Mouse (Mus musculus): Measurements from ENCODE around the gene Nlrp4b. TPM values are rescaled to one million over a fixed set of nuclear protein-coding genes. Genes with fewer than 3 reads are reported as not detected.
"Not testable (repeated sequence)": the region's sequence is repeated elsewhere in the genome, so short reads cannot be mapped to it uniquely, and the experiment has no call there.

Gene Nlrp4b
- polyA plus RNA-seq (2012; rRNA removed), result not detected in 2 replicates

- no peak for TF ChIP-seq CTCF (IDR thresholded peaks at IDR 0.05; ENCODE audit: extremely low read depth, insufficient read depth, low read length)
- TF ChIP-seq POLR2A (IDR thresholded peaks at IDR 0.05; ENCODE audit: extremely low read depth, insufficient read depth, low read length), result no peak
- H3K4me1 ChIP-seq (ENCODE audit: control insufficient read depth, insufficient read depth, low read length), result no peaks in the 10 kb centered on the region
Measured at GRCm38 (mm10) chr7:10687489-10687888, at the start of gene Nlrp4b. TSS of gene Nlrp4b (plus strand) at chr7:10687789.

GRCm38 (mm10) chr7:10754264-10754663 lies 66.7 kb downstream of the Nlrp4b start, which contains the start of gene Vmn1r71:
TSS of gene Vmn1r71 (minus strand) at chr7:10754364.
- TF ChIP-seq CTCF (IDR thresholded peaks at IDR 0.05; ENCODE audit: extremely low read depth, insufficient read depth, low read length), result no peak
- TF ChIP-seq POLR2A (IDR thresholded peaks at IDR 0.05; ENCODE audit: extremely low read depth, insufficient read depth, low read length), result no peak
- H3K4me1 ChIP-seq (ENCODE audit: control insufficient read depth, insufficient read depth, low read length), result no peaks in the 10 kb centered on the region

More at GRCm38 (mm10) chr7:10687489-10687888, at the start of gene Nlrp4b:
- no peak within 1 kb of the TSS for H3K27ac ChIP-seq (ENCODE audit: insufficient read depth, low read length)
- no peak within 1 kb of the TSS for H3K4me3 ChIP-seq (ENCODE audit: insufficient read depth, low read length)

GRCm38 (mm10) chr7:10757551-10757950 lies 70.0 kb downstream of the Nlrp4b start:
- H3K4me1 ChIP-seq (ENCODE audit: control insufficient read depth, insufficient read depth, low read length); H3K27ac ChIP-seq (ENCODE audit: insufficient read depth, low read length); H3K4me3 ChIP-seq (ENCODE audit: insufficient read depth, low read length): not testable (repeated sequence)

More at GRCm38 (mm10) chr7:10754264-10754663, 66.7 kb downstream of the Nlrp4b start, which contains the start of gene Vmn1r71:
- no peak within 1 kb of the TSS for H3K4me3 ChIP-seq (ENCODE audit: insufficient read depth, low read length)
- no peak within 1 kb of the TSS for H3K27ac ChIP-seq (ENCODE audit: insufficient read depth, low read length)

Other genes with a start within 250 kb of the Nlrp4b start
- not detected in 2 replicates for gene Vmn1r67, start 244.5 kb upstream of the Nlrp4b start, polyA plus RNA-seq (2012; rRNA removed)
- 7.3 and 8.6 TPM in 2 replicates for gene Zik1, start 192.4 kb upstream of the Nlrp4b start, polyA plus RNA-seq (2012; rRNA removed)
- gene Vmn1r68, start 129.3 kb upstream of the Nlrp4b start, polyA plus RNA-seq (2012; rRNA removed), result not detected in 2 replicates
- gene Vmn1r69, start 74.1 kb upstream of the Nlrp4b start, polyA plus RNA-seq (2012; rRNA removed), result not detected in 2 replicates
- not detected in 2 replicates for gene Vmn1r70, start 56.3 kb upstream of the Nlrp4b start, polyA plus RNA-seq (2012; rRNA removed)
- not detected in 2 replicates for gene Vmn1r71, start 66.6 kb downstream of the Nlrp4b start, polyA plus RNA-seq (2012; rRNA removed)
- gene Zscan4b, start 217.3 kb downstream of the Nlrp4b start, polyA plus RNA-seq (2012; rRNA removed), result not detected in 2 replicates